Mouse (Mus musculus) frontal cortex, postnatal 25 days (tissue): ENCODE data around the gene Rabgap1l.
"Not testable (repeated sequence)": the region's sequence is repeated elsewhere in the genome, so short reads cannot be mapped to it uniquely, and the experiment has no call there.

ENCODE experiments used
- DNase-seq, 2 experiments: peaks; one replicate each; pipeline ENCODE4 v3.0.0; 2022; ENCODE audit warnings: low spot score in 2 of 2

Gene Rabgap1l

GRCm38 (mm10) chr1:160485731-160486130, 307.3 kb downstream of the Rabgap1l start:
- DNase-seq, result no peak

GRCm38 (mm10) chr1:160485028-160485427, 308.0 kb downstream of the Rabgap1l start:
- DNase-seq, result no peak

GRCm38 (mm10) chr1:160481643-160482042, 311.4 kb downstream of the Rabgap1l start:
- no peak for DNase-seq

GRCm38 (mm10) chr1:160467443-160467842, 325.6 kb downstream of the Rabgap1l start:
- no peak for DNase-seq

- no peak for DNase-seq
These were observed 327.8 kb downstream of the Rabgap1l start for GRCm38 (mm10) chr1:160465186-160465585.

- DNase-seq, result no peak
These were observed 328.9 kb downstream of the Rabgap1l start for GRCm38 (mm10) chr1:160464148-160464547.

- DNase-seq, result no peak
These were observed 332.7 kb downstream of the Rabgap1l start for GRCm38 (mm10) chr1:160460346-160460745.

GRCm38 (mm10) chr1:160451663-160452062, 341.3 kb downstream of the Rabgap1l start:
- no peak for DNase-seq

- no peak for DNase-seq
These were observed 344.3 kb downstream of the Rabgap1l start for GRCm38 (mm10) chr1:160448681-160449080.

- DNase-seq, result no peak
These were observed 346.2 kb downstream of the Rabgap1l start for GRCm38 (mm10) chr1:160446823-160447222.

- DNase-seq, result no peak
These were observed 349.5 kb downstream of the Rabgap1l start for GRCm38 (mm10) chr1:160443506-160443905.

- DNase-seq, result no peak
These were observed 351.3 kb downstream of the Rabgap1l start for GRCm38 (mm10) chr1:160441679-160442078.

- no peak for DNase-seq
These were observed 351.9 kb downstream of the Rabgap1l start for GRCm38 (mm10) chr1:160441161-160441560.

GRCm38 (mm10) chr1:160438820-160439219, 354.2 kb downstream of the Rabgap1l start:
- DNase-seq, result no peak

- no peak for DNase-seq
These were observed 375.7 kb downstream of the Rabgap1l start for GRCm38 (mm10) chr1:160417196-160417854.

- DNase-seq, result no peak
These were observed 382.2 kb downstream of the Rabgap1l start for GRCm38 (mm10) chr1:160410822-160411221.

- DNase-seq, result not testable (repeated sequence)
These were observed 383.3 kb downstream of the Rabgap1l start for GRCm38 (mm10) chr1:160409689-160410088.

- no peak for DNase-seq
These were observed 383.9 kb downstream of the Rabgap1l start for GRCm38 (mm10) chr1:160409123-160409522.

GRCm38 (mm10) chr1:160408302-160408897, 384.6 kb downstream of the Rabgap1l start:
- DNase-seq, result no peak

GRCm38 (mm10) chr1:160399428-160399827, 393.6 kb downstream of the Rabgap1l start:
- DNase-seq, result peak in 1 of 2 experiments; percentile 19

- DNase-seq, result no peak
These were observed 396.0 kb downstream of the Rabgap1l start for GRCm38 (mm10) chr1:160397037-160397436.

GRCm38 (mm10) chr1:160387446-160387845, 405.6 kb downstream of the Rabgap1l start:
- DNase-seq, result no peak

GRCm38 (mm10) chr1:160378367-160378766, 414.6 kb downstream of the Rabgap1l start:
- DNase-seq, result no peak
